Mouse (Mus musculus) olfactory bulb, adult 2 months (tissue): ENCODE measurements around the gene Psmd9. TPM values are rescaled to one million over a fixed set of nuclear protein-coding genes. Genes with fewer than 3 reads are reported as not detected.

ENCODE experiments used
- H3K27ac ChIP-seq: fragments of 200-500 bp; 2 replicates; pipeline ENCODE4 v1.5.1; 2012; ENCODE audit warnings: low read depth, low read length; ENCODE audit not compliant: insufficient read depth
- H3K4me1 ChIP-seq: fragments of 200-500 bp; 2 replicates; pipeline ENCODE4 v1.6.1; 2012; ENCODE audit warnings: low read length; ENCODE audit not compliant: control insufficient read depth, insufficient read depth
- H3K4me3 ChIP-seq: fragments of 200-500 bp; 2 replicates; pipeline ENCODE4 v1.5.1; 2012; ENCODE audit warnings: mild to moderate bottlenecking, low read depth, low read length, moderate library complexity; ENCODE audit not compliant: insufficient read depth
- CTCF ChIP-seq: fragments of 200-500 bp; IDR thresholded peaks from 2 replicates; pipeline ENCODE4 v1.5.1; 2012; ENCODE audit warnings: low read depth, mild to moderate bottlenecking, low read length, moderate library complexity; ENCODE audit not compliant: insufficient read depth
- POLR2A ChIP-seq: fragments of 200-500 bp; IDR thresholded peaks from 2 replicates; pipeline ENCODE4 v1.6.1; 2012; ENCODE audit warnings: mild to moderate bottlenecking, low read depth, low read length, moderate library complexity; ENCODE audit not compliant: insufficient read depth
- WGBS: fragments of 180-500 bp; shearing (Covaris S2); methylation state at CpG from one replicate; pipeline ENCODE4 v1.1.7; 2018; 5-methylcytosine and 5-hydroxymethylcytosine counted together
- polyA plus RNA-seq: library from polyadenylated mRNA; stranded (reverse); fragments of >200 nt; gene quantifications from 2 replicates; pipeline ENCODE4 v1.2.4, GENCODE M21; 2012; ENCODE audit warnings: low replicate concordance; ENCODE audit not compliant: missing spikeins, insufficient read depth, insufficient read length

Psmd9 gene
- polyA plus RNA-seq, 1 experiment = not detected

GRCm38 (mm10) chr5:123141555-123142160 lies 27.6 kb upstream of the Psmd9 start:
- under 1% methylated on average over 31 of the region's 38 CpGs for WGBS
- peaks cover 41% of the 10 kb centered on the region for H3K4me1 ChIP-seq
- H3K27ac ChIP-seq = peak overlapping the region; percentile 94
- TF ChIP-seq POLR2A (no peak), CTCF (no peak)
- peak overlapping the region; percentile 94 for H3K4me3 ChIP-seq

DNA sequence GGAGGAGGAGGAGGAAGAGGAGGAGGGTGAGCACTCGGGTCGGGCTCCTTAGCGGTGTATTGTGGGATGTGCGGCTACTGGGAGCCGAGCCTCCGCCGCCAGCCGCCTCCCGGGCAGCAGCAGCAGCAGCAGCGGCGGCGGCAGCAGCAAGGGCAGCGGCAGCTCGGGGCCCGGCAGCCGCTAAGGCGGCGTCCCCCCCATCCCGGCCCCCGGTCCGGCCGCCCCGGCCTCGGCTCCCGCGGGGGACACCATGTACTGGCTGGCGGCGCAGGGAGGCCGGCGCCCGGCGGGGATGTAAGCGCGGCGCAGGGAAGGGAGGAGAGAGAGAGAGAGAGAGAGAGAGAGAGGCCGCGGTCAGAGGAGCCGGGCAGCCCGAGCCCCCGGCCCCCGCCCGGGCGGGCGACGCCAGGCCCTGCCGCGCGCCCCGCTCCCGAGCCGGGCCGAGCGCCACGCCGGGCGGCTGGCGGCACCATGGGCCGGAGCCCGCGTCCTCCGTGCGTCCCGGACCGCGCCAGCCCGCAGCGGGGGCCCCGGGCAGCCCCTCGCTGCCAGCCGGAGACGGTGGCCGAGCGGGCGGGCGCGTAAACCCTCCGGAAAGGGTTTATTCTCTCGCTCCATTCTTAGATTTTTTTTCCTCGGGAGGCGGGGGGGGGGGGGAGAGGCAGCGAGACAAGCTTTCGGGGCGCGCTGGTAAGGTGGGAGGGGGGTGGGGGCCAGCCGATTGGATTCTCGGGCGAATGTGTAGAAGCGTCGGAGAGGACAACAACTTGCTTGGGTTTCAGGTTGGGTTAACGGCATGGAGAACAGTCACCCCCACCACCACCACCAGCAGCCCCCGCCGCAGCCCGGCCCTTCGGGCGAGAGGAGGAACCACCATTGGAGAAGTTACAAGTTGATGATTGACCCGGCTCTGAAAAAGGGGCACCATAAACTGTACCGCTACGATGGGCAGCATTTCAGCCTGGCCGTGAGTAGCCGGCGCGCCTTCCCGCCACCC lies 26.8 kb upstream of the Psmd9 start, which contains the start of gene Setd1b:
Setd1b (plus strand) TSS at position 33 of the 997 bp plus-strand sequence.
- Histone ChIP-seq H3K27ac (peak within 1 kb of the TSS; percentile 94), H3K4me1 (peaks cover 35% of the 10 kb centered on the region), H3K4me3 (peak within 1 kb of the TSS; percentile 94)
- TF ChIP-seq POLR2A = no peak; the same call in 1 of the 2 replicates
- TF ChIP-seq CTCF = no peak
- under 1% methylated on average over 92 of the region's 103 CpGs for WGBS

DNA sequence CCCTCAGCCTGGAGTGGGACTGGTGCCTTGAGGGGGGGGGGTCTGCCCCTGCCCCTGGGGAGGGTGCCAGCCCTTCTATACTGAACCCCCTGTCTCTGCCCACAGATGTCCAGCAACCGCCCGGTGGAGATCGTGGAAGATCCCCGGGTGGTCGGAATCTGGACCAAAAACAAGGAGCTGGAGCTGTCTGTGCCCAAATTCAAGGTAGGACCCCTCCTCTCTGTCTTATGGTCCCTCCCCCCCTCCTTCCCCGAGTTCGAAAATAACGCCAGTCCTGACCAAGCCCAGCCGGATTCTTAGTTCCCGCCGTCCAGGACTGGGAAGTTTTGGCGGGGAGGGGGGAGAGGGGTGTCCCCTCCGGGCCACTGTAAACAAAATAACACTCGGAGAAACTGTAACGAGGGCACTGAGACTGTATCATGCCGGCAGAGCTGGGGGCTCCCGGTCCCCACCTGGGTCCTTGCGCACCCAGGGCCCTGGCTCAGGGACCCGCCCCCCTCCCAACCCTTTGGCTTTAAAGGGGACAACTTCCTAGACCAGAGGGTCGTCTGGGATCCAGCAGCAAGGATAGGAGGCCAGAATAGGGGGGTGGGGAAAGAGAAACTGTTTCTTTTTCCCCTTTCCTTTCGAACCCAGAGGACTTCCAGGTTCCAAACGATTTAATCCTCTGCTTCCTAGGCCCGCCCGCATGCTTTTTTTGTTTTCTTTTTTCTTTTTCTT lies 25.8 kb upstream of the Psmd9 start:
- peaks cover 38% of the 10 kb centered on the region for H3K4me1 ChIP-seq
- TF ChIP-seq POLR2A (no peak), CTCF (no peak)
- no peak overlapping the region for H3K27ac ChIP-seq

GRCm38 (mm10) chr5:123143971-123144745 lies 25.1 kb upstream of the Psmd9 start:
- Histone ChIP-seq H3K4me3 (peak overlapping the region; percentile 94), H3K27ac (no peak overlapping the region), H3K4me1 (peaks cover 40% of the 10 kb centered on the region)
- 3% methylated on average over 17 of the region's 17 CpGs for WGBS
- TF ChIP-seq CTCF = no peak
- TF ChIP-seq POLR2A = no peak

More for the DNA sequence above, 25.8 kb upstream of the Psmd9 start:
- under 1% methylated on average over 23 of the region's 24 CpGs for WGBS
- H3K4me3 ChIP-seq = peak overlapping the region; percentile 94

- Histone ChIP-seq H3K27ac (no peak overlapping the region), H3K4me3 (peak overlapping the region; percentile 40), H3K4me1 (peaks cover 43% of the 10 kb centered on the region)
- 36% methylated on average over 20 of the region's 20 CpGs for WGBS
- TF ChIP-seq CTCF (no peak), POLR2A (no peak)
These were observed 24.2 kb upstream of the Psmd9 start for GRCm38 (mm10) chr5:123144746-123145590.

DNA sequence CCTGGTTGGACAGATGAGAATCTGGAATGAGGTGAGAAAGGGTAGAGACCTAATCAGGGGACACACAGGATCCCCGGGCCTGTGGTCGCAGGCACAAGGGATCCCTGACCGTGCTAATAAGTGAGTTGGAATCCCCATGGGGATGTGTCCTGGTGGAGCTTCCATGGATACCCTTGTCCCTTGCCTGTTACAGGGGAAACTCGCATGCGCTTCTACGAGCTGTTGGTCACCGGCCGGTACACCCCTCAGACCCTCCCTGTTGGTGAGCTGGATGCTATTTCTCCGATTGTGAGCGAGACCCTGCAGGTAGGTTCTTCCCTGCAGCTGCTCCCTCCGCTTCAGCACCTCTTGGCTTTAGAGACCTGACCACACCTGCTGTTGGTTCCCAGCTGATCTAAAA lies 22.9 kb upstream of the Psmd9 start:
- Histone ChIP-seq H3K4me3 (no peak overlapping the region), H3K27ac (no peak overlapping the region), H3K4me1 (peaks cover 55% of the 10 kb centered on the region)
- TF ChIP-seq POLR2A = no peak
- no peak for TF ChIP-seq CTCF
- 83% methylated on average over 11 of the region's 11 CpGs for WGBS

GRCm38 (mm10) chr5:123147569-123147968 lies 21.6 kb upstream of the Psmd9 start:
- Histone ChIP-seq H3K4me3 (no peak overlapping the region), H3K4me1 (peaks cover 63% of the 10 kb centered on the region), H3K27ac (no peak overlapping the region)
- TF ChIP-seq POLR2A (no peak), CTCF (no peak)
- 75% methylated on average over 17 of the region's 17 CpGs for WGBS
